Mouse (Mus musculus): Measurements from ENCODE around the gene Lin52.

DNA sequence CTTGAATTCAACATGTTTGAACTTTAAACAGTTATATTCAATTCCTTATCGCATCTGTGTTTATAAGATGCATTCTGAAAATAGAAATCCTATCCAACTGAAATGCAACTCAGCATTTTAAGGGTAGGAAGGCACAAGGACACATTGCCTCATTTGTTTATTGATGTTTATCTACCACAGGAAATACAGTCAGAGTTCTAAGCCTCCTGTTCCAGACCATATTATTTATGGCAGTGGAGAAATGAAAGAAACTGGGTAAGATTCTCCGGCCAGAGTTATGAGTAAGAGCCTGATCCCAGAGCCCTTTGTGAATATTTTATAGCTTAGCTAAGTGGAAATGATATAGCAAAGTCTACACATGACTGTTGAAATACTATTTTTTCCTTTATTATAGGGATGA is 21.4 kb upstream of the Lin52 start:
- TF ChIP-seq CTCF (IDR thresholded peaks at IDR 0.05; ENCODE audit: low read depth, low read length) = no peak
- TF ChIP-seq POLR2A (IDR thresholded peaks at IDR 0.05; ENCODE audit: borderline replicate concordance, low read depth, low read length) = no peak

Measured in bone marrow macrophage, adult 2 months (primary cell).